Mouse (Mus musculus) bone marrow, adult 2 months (tissue): ENCODE measurements around the gene Mtrf1l.

Source experiments
- CTCF ChIP-seq: fragments of 200-500 bp; IDR thresholded peaks from 2 replicates; pipeline ENCODE4 v1.5.1; 2011; ENCODE audit warnings: low read length, control low read depth; ENCODE audit not compliant: control insufficient read depth, insufficient read depth
- POLR2A ChIP-seq: fragments of 200-500 bp; IDR thresholded peaks from 2 replicates; pipeline ENCODE4 v1.6.1; 2011; ENCODE audit warnings: low read depth, mild to moderate bottlenecking, control low read depth, low read length, borderline replicate concordance; ENCODE audit not compliant: control insufficient read depth

GRCm38 (mm10) chr10:5841369-5841768 is 17.7 kb upstream of the Mtrf1l start:
- TF ChIP-seq POLR2A (no peak), CTCF (0 out of 2 replicates have a peak, but pooled peaks have one; percentile 7)
